Mouse (Mus musculus) hindbrain, postnatal 0 days (tissue): ENCODE data around the gene Klk15. TPM values are rescaled to one million over a fixed set of nuclear protein-coding genes. Genes with fewer than 3 reads are reported as not detected.
"Not testable (repeated sequence)": the region's sequence is repeated elsewhere in the genome, so short reads cannot be mapped to it uniquely, and the experiment has no call there.

Source experiments
- ATAC-seq: fragments of 200-750 bp; cut with Nextera tagmentation; 2 replicates; pipeline ENCODE4 v1.8.0; 2017; ENCODE audit warnings: mild to moderate bottlenecking, moderate TSS enrichment, moderate library complexity
- DNase-seq: peaks from one replicate; pipeline ENCODE4 v3.0.0-alpha.2; 2015; ENCODE audit warnings: low spot score
- H3K27ac ChIP-seq: fragments of 300-500 bp; sonication (generic); 2 replicates; pipeline ENCODE4 v1.5.1; 2014; ENCODE audit warnings: mild to moderate bottlenecking
- H3K27me3 ChIP-seq: fragments of 300-500 bp; sonication (generic); 2 replicates; pipeline ENCODE4 v1.6.1; 2014; ENCODE audit warnings: low read length, mixed read lengths; ENCODE audit not compliant: insufficient read depth
- H3K36me3 ChIP-seq: fragments of 300-500 bp; sonication (generic); 2 replicates; pipeline ENCODE4 v1.6.1; 2014; ENCODE audit warnings: low read length, mixed read lengths; ENCODE audit not compliant: insufficient read depth
- H3K4me1 ChIP-seq: fragments of 300-500 bp; sonication (generic); 2 replicates; pipeline ENCODE4 v1.6.1; 2014; ENCODE audit warnings: antibody characterized with exemption, low read length, mixed read lengths; ENCODE audit not compliant: insufficient read depth
- H3K4me2 ChIP-seq: fragments of 300-500 bp; sonication (generic); 2 replicates; pipeline ENCODE4 v1.6.1; 2014; ENCODE audit warnings: low read depth, mild to moderate bottlenecking, low read length, moderate library complexity, mixed read lengths
- H3K4me3 ChIP-seq: fragments of 300-500 bp; sonication (generic); 2 replicates; pipeline ENCODE4 v1.5.1; 2014; ENCODE audit warnings: low read length
- H3K9ac ChIP-seq: fragments of 300-500 bp; sonication (generic); replicated peaks from 2 replicates; pipeline ENCODE4 v1.6.1; 2014; ENCODE audit warnings: mild to moderate bottlenecking, low read length, moderate library complexity, mixed read lengths
- H3K9me3 ChIP-seq: fragments of 300-500 bp; sonication (generic); 2 replicates; pipeline ENCODE4 v1.6.1; 2016; ENCODE audit warnings: low read length, mixed read lengths
- CTCF ChIP-seq: IDR thresholded peaks from 2 replicates; pipeline ENCODE4 v1.5.1; 2016; ENCODE audit warnings: antibody characterized with exemption, control low read depth, low read depth
- WGBS: fragments of 180-500 bp; shearing (Covaris S2); extraction: QIAGEN DNeasy Blood & Tissue Kit; methylation state at CpG from one replicate; pipeline ENCODE4 v1.1.7; 2014; 5-methylcytosine and 5-hydroxymethylcytosine counted together
- polyA plus RNA-seq: library from polyadenylated mRNA; unstranded; fragments of >200 nt; fragmentation: Nextera tagmentation; extraction: Ambion mirVana; gene quantifications from 2 replicates; pipeline ENCODE4 v1.2.1, GENCODE M21; 2015
- total RNA-seq: library from RNA; depleted of rRNA; stranded (reverse); fragments of >200 nt; gene quantifications from 2 replicates; pipeline ENCODE4 v1.2.3, GENCODE M21; 2014

Gene Klk15
- total and polyA plus RNA-seq, 2 experiments from 2014 or later: not detected

GRCm38 (mm10) chr7:43934747-43935146, 1.2 kb downstream of the Klk15 start:
- DNase-seq (no peak), ATAC-seq (no peak)
- Histone ChIP-seq H3K27me3 (no peaks in the 10 kb centered on the region), H3K9ac (no peak overlapping the region), H3K4me1 (no peaks in the 10 kb centered on the region), H3K36me3 (no peaks in the 10 kb centered on the region), H3K4me2 (no peak overlapping the region), H3K27ac (no peak overlapping the region), H3K4me3 (no peak overlapping the region), H3K9me3 (no peaks in the 10 kb centered on the region)
- WGBS: 82% methylated on average over 3 of the region's 3 CpGs
- no peak for TF ChIP-seq CTCF

GRCm38 (mm10) chr7:43936551-43936950, 3.0 kb downstream of the Klk15 start:
- Histone ChIP-seq H3K27ac (no peak overlapping the region), H3K9me3 (no peaks in the 10 kb centered on the region), H3K4me3 (no peak overlapping the region), H3K27me3 (no peaks in the 10 kb centered on the region), H3K4me2 (no peak overlapping the region), H3K36me3 (no peaks in the 10 kb centered on the region), H3K9ac (no peak overlapping the region), H3K4me1 (no peaks in the 10 kb centered on the region)
- WGBS: 87% methylated on average over 14 of the region's 14 CpGs
- ATAC-seq (no peak), DNase-seq (no peak)
- TF ChIP-seq CTCF: no peak

- not testable (repeated sequence) for H3K9ac ChIP-seq, H3K27me3 ChIP-seq, H3K36me3 ChIP-seq, H3K27ac ChIP-seq, H3K4me3 ChIP-seq, H3K9me3 ChIP-seq, DNase-seq, H3K4me2 ChIP-seq, ATAC-seq, H3K4me1 ChIP-seq
- 69% methylated on average over 3 of the region's 3 CpGs for WGBS
These were observed 8.8 kb downstream of the Klk15 start for GRCm38 (mm10) chr7:43942293-43942692.

- DNase-seq (no peak), ATAC-seq (no peak)
- H3K4me2 ChIP-seq: no peak overlapping the region
- 80% methylated on average over 3 of the region's 3 CpGs for WGBS
- H3K9ac ChIP-seq: no peak overlapping the region
- no peaks in the 10 kb centered on the region for H3K36me3 ChIP-seq
- H3K4me1 ChIP-seq: no peaks in the 10 kb centered on the region
- no peak overlapping the region for H3K27ac ChIP-seq
- no peaks in the 10 kb centered on the region for H3K27me3 ChIP-seq
- H3K9me3 ChIP-seq: no peaks in the 10 kb centered on the region
- H3K4me3 ChIP-seq: no peak overlapping the region
- no peak for TF ChIP-seq CTCF
These were observed 11.3 kb downstream of the Klk15 start for GRCm38 (mm10) chr7:43944727-43945264.

GRCm38 (mm10) chr7:43950364-43950763, 16.8 kb downstream of the Klk15 start, which contains the start of gene Klk1b8:
TSS of gene Klk1b8 (plus strand) at chr7:43950664.
- Histone ChIP-seq H3K36me3 (no peaks in the 10 kb centered on the region), H3K4me2 (no peak within 1 kb of the TSS), H3K27me3 (no peaks in the 10 kb centered on the region), H3K9me3 (no peaks in the 10 kb centered on the region), H3K4me1 (no peaks in the 10 kb centered on the region), H3K27ac (no peak within 1 kb of the TSS), H3K9ac (no peak within 1 kb of the TSS), H3K4me3 (no peak within 1 kb of the TSS)
- DNase-seq (no peak), ATAC-seq (no peak)
- 77% methylated on average over 2 of the region's 2 CpGs for WGBS
- TF ChIP-seq CTCF: no peak

GRCm38 (mm10) chr7:43952703-43953102, 19.2 kb downstream of the Klk15 start:
- Histone ChIP-seq H3K4me1 (no peaks in the 10 kb centered on the region), H3K9ac (no peak overlapping the region), H3K27me3 (no peaks in the 10 kb centered on the region), H3K9me3 (no peaks in the 10 kb centered on the region), H3K36me3 (no peaks in the 10 kb centered on the region), H3K4me3 (no peak overlapping the region), H3K4me2 (no peak overlapping the region), H3K27ac (no peak overlapping the region)
- WGBS: 58% methylated on average over 4 of the region's 4 CpGs
- DNase-seq (no peak), ATAC-seq (no peak)
- TF ChIP-seq CTCF: no peak

- H3K4me3 ChIP-seq: no peak within 1 kb of the TSS
These were observed 32.9 kb downstream of the Klk15 start, which contains the start of gene Klk1b1 for GRCm38 (mm10) chr7:43966451-43966850. TSS of gene Klk1b1 (plus strand) at chr7:43966751.

More at GRCm38 (mm10) chr7:43966451-43966850, 32.9 kb downstream of the Klk15 start, which contains the start of gene Klk1b1:
- no peak for ATAC-seq
- TF ChIP-seq CTCF: no peak
- Histone ChIP-seq H3K4me2 (no peak within 1 kb of the TSS), H3K4me1 (no peaks in the 10 kb centered on the region), H3K36me3 (no peaks in the 10 kb centered on the region), H3K27ac (no peak within 1 kb of the TSS), H3K9me3 (no peaks in the 10 kb centered on the region), H3K9ac (no peak within 1 kb of the TSS), H3K27me3 (no peaks in the 10 kb centered on the region)
- WGBS: 53% methylated on average over 3 of the region's 3 CpGs
- no peak for DNase-seq
